Mouse (Mus musculus): ENCODE results near the gene Rtn4rl1. TPM values are rescaled to one million over a fixed set of nuclear protein-coding genes. Genes with fewer than 3 reads are reported as not detected.

The Rtn4rl1 gene
- polyA plus RNA-seq, 1 experiment from 2014 or later, result 0.88 TPM

DNA sequence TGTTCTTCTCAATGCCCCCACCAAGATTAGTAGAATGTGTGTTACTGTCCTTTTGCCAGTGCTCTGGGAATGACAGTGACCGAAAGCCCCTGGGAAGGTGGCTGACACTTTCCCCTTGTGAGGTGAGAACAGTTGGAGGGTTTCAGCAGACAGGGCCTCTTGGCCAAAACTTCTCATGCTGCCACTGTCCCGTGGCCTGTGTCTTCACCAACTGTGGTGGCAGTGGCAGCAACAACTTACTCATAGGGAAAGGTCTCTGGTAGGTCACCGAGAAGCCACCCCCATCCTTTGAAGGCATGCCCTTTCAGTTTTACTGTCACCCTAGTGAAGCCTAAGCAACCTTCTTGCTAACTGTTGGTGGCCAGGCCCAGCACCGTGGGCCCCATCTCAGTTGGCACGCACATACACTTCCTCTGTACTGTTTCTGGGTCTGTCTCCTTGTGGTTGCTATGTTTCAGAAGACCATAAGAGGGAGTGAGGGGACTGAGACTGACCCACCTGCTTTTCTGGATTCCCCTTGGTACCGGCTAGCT lies 39.5 kb upstream of the Rtn4rl1 start:
- Histone ChIP-seq H3K27ac (ENCODE audit: low read length) (no peak overlapping the region), H3K4me1 (ENCODE audit: control insufficient read depth, insufficient read depth, low read length) (peaks cover 38% of the 10 kb centered on the region; the same call in 1 of the 2 replicates), H3K9ac (replicated peaks; ENCODE audit: low read depth, low read length) (no peak overlapping the region), H3K27me3 (ENCODE audit: control insufficient read depth, insufficient read depth, low read length) (no peaks in the 10 kb centered on the region), H3K36me3 (ENCODE audit: control insufficient read depth, insufficient read depth, low read length) (peaks cover 3% of the 10 kb centered on the region), H3K4me3 (ENCODE audit: low read depth, low read length) (no peak overlapping the region), H3K9me3 (ENCODE audit: control insufficient read depth, low read depth, low read length) (no peaks in the 10 kb centered on the region), H3K4me2 (replicated peaks; ENCODE audit: low read depth, low read length) (no peak overlapping the region)
- WGBS, result 68% methylated on average over 6 of the region's 6 CpGs
- no peak for ATAC-seq (ENCODE audit: insufficient number of reproducible peaks, insufficient read depth, low FRiP score, low read depth)

GRCm38 (mm10) chr11:75155985-75156384 lies 37.6 kb upstream of the Rtn4rl1 start:
- no peak for ATAC-seq (ENCODE audit: insufficient number of reproducible peaks, insufficient read depth, low FRiP score, low read depth)
- no peak overlapping the region for H3K4me2 ChIP-seq (replicated peaks; ENCODE audit: low read depth, low read length)
- H3K27ac ChIP-seq (ENCODE audit: low read length), result peak overlapping the region; percentile 63
- 44% methylated on average over 6 of the region's 6 CpGs for WGBS
- no peaks in the 10 kb centered on the region for H3K9me3 ChIP-seq (ENCODE audit: control insufficient read depth, low read depth, low read length)
- H3K9ac ChIP-seq (replicated peaks; ENCODE audit: low read depth, low read length), result no peak overlapping the region
- no peaks in the 10 kb centered on the region for H3K27me3 ChIP-seq (ENCODE audit: control insufficient read depth, insufficient read depth, low read length)
- peaks cover 43% of the 10 kb centered on the region; the same call in 1 of the 2 replicates for H3K4me1 ChIP-seq (ENCODE audit: control insufficient read depth, insufficient read depth, low read length)
- no peak overlapping the region for H3K4me3 ChIP-seq (ENCODE audit: low read depth, low read length)
- H3K36me3 ChIP-seq (ENCODE audit: control insufficient read depth, insufficient read depth, low read length), result peaks cover 17% of the 10 kb centered on the region

DNA sequence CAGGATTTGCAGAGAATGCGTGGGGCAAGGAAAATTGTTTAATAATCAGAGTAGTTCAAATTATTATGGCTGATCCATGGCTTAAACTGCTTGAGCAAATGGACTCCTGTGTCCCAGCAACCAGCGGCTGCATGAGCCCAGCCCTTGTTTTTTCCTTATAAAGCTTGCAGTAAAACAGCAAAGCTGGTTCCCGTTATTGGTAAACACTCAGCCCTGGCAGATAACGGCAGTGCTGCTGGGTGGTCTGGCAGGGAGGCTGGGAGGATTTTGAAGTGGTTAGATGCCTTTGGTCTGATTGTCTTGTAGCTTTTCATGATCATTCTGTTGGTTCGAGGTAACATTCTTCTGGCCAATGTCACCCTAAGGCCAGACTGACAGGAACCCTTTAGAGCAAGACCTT lies 37.2 kb upstream of the Rtn4rl1 start:
- ATAC-seq (ENCODE audit: insufficient number of reproducible peaks, insufficient read depth, low FRiP score, low read depth), result no peak
- H3K27ac ChIP-seq (ENCODE audit: low read length), result peak overlapping the region; percentile 63
- no peak overlapping the region for H3K4me2 ChIP-seq (replicated peaks; ENCODE audit: low read depth, low read length)
- WGBS, result 39% methylated on average over 5 of the region's 5 CpGs
- H3K36me3 ChIP-seq (ENCODE audit: control insufficient read depth, insufficient read depth, low read length), result peaks cover 18% of the 10 kb centered on the region
- no peaks in the 10 kb centered on the region for H3K27me3 ChIP-seq (ENCODE audit: control insufficient read depth, insufficient read depth, low read length)
- no peak overlapping the region for H3K9ac ChIP-seq (replicated peaks; ENCODE audit: low read depth, low read length)
- no peak overlapping the region for H3K4me3 ChIP-seq (ENCODE audit: low read depth, low read length)
- H3K4me1 ChIP-seq (ENCODE audit: control insufficient read depth, insufficient read depth, low read length), result peaks cover 44% of the 10 kb centered on the region; the same call in 1 of the 2 replicates
- no peaks in the 10 kb centered on the region for H3K9me3 ChIP-seq (ENCODE audit: control insufficient read depth, low read depth, low read length)

DNA sequence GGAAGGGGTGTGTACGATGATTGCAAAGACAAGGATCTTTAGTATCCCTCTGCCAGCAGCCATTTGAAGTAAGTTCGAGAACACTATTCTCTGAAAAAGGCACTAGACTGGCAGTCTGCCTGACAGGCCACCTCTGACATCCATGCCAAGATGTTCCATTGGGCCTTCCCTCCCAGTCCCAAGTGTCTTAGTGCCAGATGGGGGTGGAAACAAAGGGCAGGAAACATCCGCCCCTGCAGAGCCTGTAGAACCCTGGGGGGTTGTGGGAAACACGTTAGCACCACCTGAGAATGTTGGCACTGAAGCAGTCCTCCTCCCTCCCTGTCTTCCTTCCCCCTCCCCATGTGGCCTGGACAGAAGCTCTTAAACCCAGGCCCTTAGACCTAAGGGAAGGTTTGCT lies 36.5 kb upstream of the Rtn4rl1 start:
- H3K9me3 ChIP-seq (ENCODE audit: control insufficient read depth, low read depth, low read length), result no peaks in the 10 kb centered on the region
- H3K4me3 ChIP-seq (ENCODE audit: low read depth, low read length), result no peak overlapping the region
- no peak overlapping the region for H3K4me2 ChIP-seq (replicated peaks; ENCODE audit: low read depth, low read length)
- H3K4me1 ChIP-seq (ENCODE audit: control insufficient read depth, insufficient read depth, low read length), result peaks cover 50% of the 10 kb centered on the region; the same call in 1 of the 2 replicates
- WGBS, result 48% methylated on average over 4 of the region's 4 CpGs
- no peak overlapping the region for H3K9ac ChIP-seq (replicated peaks; ENCODE audit: low read depth, low read length)
- no peaks in the 10 kb centered on the region for H3K27me3 ChIP-seq (ENCODE audit: control insufficient read depth, insufficient read depth, low read length)
- peaks cover 19% of the 10 kb centered on the region for H3K36me3 ChIP-seq (ENCODE audit: control insufficient read depth, insufficient read depth, low read length)
- H3K27ac ChIP-seq (ENCODE audit: low read length), result peak overlapping the region; percentile 48; the same call in 1 of the 2 replicates
- no peak for ATAC-seq (ENCODE audit: insufficient number of reproducible peaks, insufficient read depth, low FRiP score, low read depth)

DNA sequence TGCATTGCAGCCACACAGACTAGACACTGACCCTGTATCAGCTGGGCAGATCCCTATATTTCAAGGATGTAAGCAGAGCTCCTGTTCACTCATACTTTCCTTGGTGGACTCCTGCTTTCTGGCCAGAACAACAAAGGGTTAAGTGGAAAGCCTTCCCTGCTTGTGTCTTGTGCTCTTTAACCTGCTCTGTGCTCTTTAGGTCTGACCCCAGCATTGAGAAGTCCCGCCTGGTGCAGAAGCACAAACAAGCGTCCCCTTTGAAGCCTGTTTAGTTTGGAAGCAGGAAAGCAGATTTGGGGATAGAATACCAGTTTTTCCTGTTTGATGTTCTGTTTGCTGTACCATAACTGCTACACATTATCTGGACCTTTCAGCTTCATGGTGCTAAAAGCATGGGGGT lies 35.7 kb upstream of the Rtn4rl1 start:
- Histone ChIP-seq H3K36me3 (ENCODE audit: control insufficient read depth, insufficient read depth, low read length) (peaks cover 27% of the 10 kb centered on the region), H3K27ac (ENCODE audit: low read length) (peak overlapping the region; percentile 44; the same call in 1 of the 2 replicates), H3K4me3 (ENCODE audit: low read depth, low read length) (no peak overlapping the region), H3K4me1 (ENCODE audit: control insufficient read depth, insufficient read depth, low read length) (peaks cover 52% of the 10 kb centered on the region), H3K4me2 (replicated peaks; ENCODE audit: low read depth, low read length) (no peak overlapping the region), H3K9ac (replicated peaks; ENCODE audit: low read depth, low read length) (no peak overlapping the region), H3K27me3 (ENCODE audit: control insufficient read depth, insufficient read depth, low read length) (no peaks in the 10 kb centered on the region), H3K9me3 (ENCODE audit: control insufficient read depth, low read depth, low read length) (no peaks in the 10 kb centered on the region)
- WGBS, result 22% methylated on average over 2 of the region's 2 CpGs
- 0 out of 2 replicates have a peak, but pooled peaks have one; percentile 20 for ATAC-seq (ENCODE audit: insufficient number of reproducible peaks, insufficient read depth, low FRiP score, low read depth)

- WGBS, result 84% methylated on average over 14 of the region's 14 CpGs
- Histone ChIP-seq H3K4me2 (replicated peaks; ENCODE audit: low read depth, low read length) (no peak overlapping the region), H3K4me1 (ENCODE audit: control insufficient read depth, insufficient read depth, low read length) (peaks cover 56% of the 10 kb centered on the region), H3K9me3 (ENCODE audit: control insufficient read depth, low read depth, low read length) (no peaks in the 10 kb centered on the region), H3K36me3 (ENCODE audit: control insufficient read depth, insufficient read depth, low read length) (peaks cover 32% of the 10 kb centered on the region), H3K9ac (replicated peaks; ENCODE audit: low read depth, low read length) (no peak overlapping the region), H3K4me3 (ENCODE audit: low read depth, low read length) (no peak overlapping the region), H3K27me3 (ENCODE audit: control insufficient read depth, insufficient read depth, low read length) (no peaks in the 10 kb centered on the region), H3K27ac (ENCODE audit: low read length) (peak overlapping the region; percentile 44; the same call in 1 of the 2 replicates)
- ATAC-seq (ENCODE audit: insufficient number of reproducible peaks, insufficient read depth, low FRiP score, low read depth), result no peak
Observed at GRCm38 (mm10) chr11:75158432-75158831, 35.2 kb upstream of the Rtn4rl1 start.

- no peak overlapping the region for H3K9ac ChIP-seq (replicated peaks; ENCODE audit: low read depth, low read length)
- ATAC-seq (ENCODE audit: insufficient number of reproducible peaks, insufficient read depth, low FRiP score, low read depth), result no peak
- no peak overlapping the region for H3K4me3 ChIP-seq (ENCODE audit: low read depth, low read length)
- H3K9me3 ChIP-seq (ENCODE audit: control insufficient read depth, low read depth, low read length), result no peaks in the 10 kb centered on the region
- 44% methylated on average over 2 of the region's 2 CpGs for WGBS
- H3K27me3 ChIP-seq (ENCODE audit: control insufficient read depth, insufficient read depth, low read length), result no peaks in the 10 kb centered on the region
- H3K4me1 ChIP-seq (ENCODE audit: control insufficient read depth, insufficient read depth, low read length), result peaks cover 59% of the 10 kb centered on the region
- H3K4me2 ChIP-seq (replicated peaks; ENCODE audit: low read depth, low read length), result no peak overlapping the region
- H3K27ac ChIP-seq (ENCODE audit: low read length), result 0 out of 2 replicates have a peak overlapping the region, but pooled peaks have one; percentile 98
- H3K36me3 ChIP-seq (ENCODE audit: control insufficient read depth, insufficient read depth, low read length), result peaks cover 39% of the 10 kb centered on the region
Observed at GRCm38 (mm10) chr11:75159564-75159963, 34.0 kb upstream of the Rtn4rl1 start.

GRCm38 (mm10) chr11:75160954-75161353 lies 32.6 kb upstream of the Rtn4rl1 start:
- H3K4me1 ChIP-seq (ENCODE audit: control insufficient read depth, insufficient read depth, low read length), result peaks cover 65% of the 10 kb centered on the region
- H3K4me3 ChIP-seq (ENCODE audit: low read depth, low read length), result no peak overlapping the region
- no peak overlapping the region for H3K9ac ChIP-seq (replicated peaks; ENCODE audit: low read depth, low read length)
- no peak for ATAC-seq (ENCODE audit: insufficient number of reproducible peaks, insufficient read depth, low FRiP score, low read depth)
- WGBS, result 50% methylated on average over 7 of the region's 7 CpGs
- peaks cover 51% of the 10 kb centered on the region for H3K36me3 ChIP-seq (ENCODE audit: control insufficient read depth, insufficient read depth, low read length)
- H3K27me3 ChIP-seq (ENCODE audit: control insufficient read depth, insufficient read depth, low read length), result no peaks in the 10 kb centered on the region
- no peaks in the 10 kb centered on the region for H3K9me3 ChIP-seq (ENCODE audit: control insufficient read depth, low read depth, low read length)
- H3K27ac ChIP-seq (ENCODE audit: low read length), result peak overlapping the region; percentile 98
- no peak overlapping the region for H3K4me2 ChIP-seq (replicated peaks; ENCODE audit: low read depth, low read length)

Measured in stomach, embryonic 14.5 days (tissue).